Mouse (Mus musculus) layer of hippocampus, adult 9-11 months (tissue): ENCODE data around the gene Maz.

Experiments used
- DNase-seq: peaks from one replicate; pipeline ENCODE4 v3.0.0; 2022

Maz gene

DNA sequence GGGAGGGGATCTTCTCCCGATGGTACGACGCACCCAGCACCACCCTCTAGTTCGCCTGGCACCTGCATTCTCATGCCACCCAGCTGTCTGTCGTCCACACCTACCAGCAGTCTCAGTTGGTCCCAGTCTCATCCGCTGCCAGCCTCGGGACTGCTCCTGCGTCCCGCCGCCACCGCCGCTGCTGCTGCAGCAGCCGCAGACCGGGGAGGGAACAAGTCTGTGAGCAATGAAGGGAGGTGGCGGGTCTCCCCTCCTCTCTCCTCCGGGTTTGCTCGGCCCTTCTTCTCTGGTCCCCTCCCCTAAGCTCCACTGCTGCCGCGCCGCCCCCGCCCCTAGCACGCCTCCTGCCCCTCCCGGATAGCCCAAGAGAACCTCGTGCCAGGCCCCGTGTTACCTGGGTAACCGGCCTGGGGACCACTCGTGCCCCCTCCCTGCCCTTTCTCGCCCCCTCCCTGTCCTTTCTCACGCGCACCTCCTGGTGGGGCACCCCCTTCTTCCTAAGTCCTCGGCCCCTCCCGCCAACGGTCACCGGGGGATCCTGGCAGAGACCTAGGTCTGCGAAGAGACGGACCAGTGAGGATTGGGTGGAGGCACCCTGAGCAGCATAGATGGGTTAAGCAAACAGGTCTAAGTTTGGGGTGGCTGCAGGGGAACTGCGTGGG is 5.8 kb downstream of the Maz start, which contains the start of the genes Gm42742 and Prrt2:
Gm42742 (minus strand) TSS at position 197 of the 662 bp plus-strand sequence.
Prrt2 (minus strand) TSS at position 311 of the 662 bp plus-strand sequence.
- DNase-seq = peak; percentile 78

DNA sequence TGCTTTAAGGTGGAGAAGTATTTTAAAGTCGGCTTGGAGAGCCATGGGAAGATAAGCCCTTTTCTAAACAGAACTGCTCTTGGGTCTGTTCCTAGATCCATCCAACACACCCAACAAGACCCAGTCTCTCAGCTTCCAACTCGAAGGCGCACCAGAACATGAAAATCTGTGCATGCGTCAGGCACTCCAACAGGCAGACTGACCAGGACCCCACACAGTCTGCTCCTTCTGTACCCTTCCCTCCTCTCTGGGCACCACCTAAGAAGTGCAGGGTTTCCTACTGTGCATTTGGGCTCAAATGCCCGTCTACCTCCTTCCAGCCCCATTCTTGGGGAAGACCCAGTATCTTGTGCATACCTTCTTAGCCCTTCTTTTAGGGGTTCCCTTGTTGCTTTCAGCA is 6.3 kb downstream of the Maz start:
- no peak for DNase-seq

DNA sequence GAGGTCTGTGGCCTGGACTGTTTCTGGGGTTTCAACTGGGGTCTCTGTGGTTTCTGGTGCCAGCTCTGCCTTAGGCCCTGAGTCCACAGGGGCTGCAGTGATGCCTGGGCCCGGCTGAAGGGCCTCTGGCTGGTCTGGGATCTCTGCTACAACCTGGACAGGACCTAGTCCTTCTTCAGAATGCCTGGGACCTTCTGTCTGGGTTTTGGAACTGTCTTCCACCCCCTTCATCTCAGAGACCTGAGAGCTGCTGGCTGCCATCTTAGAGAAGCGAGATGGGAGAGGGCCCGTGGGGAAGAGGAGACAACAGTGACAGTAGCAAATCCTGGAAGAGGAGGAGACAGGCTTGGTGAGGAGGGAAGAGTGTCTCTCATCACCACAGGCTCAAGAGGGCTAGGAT is 6.8 kb downstream of the Maz start:
- DNase-seq = no peak

DNA sequence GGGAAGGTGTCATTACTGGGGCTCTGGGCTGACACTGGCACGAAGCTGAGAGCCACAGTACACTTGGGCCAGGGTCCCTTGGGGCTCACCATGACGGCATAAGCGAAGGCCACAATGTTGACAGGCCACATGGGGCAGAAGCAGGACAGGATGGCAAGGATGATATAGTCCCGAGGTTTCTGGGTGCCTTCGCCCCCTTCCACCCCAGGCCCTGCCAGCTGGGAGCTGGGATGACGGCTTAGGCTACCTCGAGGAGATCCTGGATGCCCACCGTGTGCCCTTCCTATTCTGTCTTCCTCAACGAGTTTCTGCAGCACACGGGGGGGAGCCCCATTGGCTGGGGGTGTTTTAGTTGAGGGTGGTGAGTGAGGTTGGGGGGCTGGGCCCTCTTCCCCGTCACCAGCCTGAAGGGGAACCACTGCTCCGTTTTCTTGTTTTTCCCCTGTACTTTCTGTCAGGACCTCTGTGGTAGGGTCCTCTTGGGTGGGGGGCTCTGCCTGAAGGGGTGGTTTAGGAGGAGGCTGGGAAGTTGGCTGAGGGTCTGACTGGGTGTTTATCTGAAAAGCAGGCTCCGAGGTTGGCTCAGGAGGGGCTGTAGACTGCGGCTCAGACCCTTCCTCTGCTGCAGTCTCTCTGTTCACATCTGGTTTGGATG is 7.4 kb downstream of the Maz start:
- no peak for DNase-seq

DNA sequence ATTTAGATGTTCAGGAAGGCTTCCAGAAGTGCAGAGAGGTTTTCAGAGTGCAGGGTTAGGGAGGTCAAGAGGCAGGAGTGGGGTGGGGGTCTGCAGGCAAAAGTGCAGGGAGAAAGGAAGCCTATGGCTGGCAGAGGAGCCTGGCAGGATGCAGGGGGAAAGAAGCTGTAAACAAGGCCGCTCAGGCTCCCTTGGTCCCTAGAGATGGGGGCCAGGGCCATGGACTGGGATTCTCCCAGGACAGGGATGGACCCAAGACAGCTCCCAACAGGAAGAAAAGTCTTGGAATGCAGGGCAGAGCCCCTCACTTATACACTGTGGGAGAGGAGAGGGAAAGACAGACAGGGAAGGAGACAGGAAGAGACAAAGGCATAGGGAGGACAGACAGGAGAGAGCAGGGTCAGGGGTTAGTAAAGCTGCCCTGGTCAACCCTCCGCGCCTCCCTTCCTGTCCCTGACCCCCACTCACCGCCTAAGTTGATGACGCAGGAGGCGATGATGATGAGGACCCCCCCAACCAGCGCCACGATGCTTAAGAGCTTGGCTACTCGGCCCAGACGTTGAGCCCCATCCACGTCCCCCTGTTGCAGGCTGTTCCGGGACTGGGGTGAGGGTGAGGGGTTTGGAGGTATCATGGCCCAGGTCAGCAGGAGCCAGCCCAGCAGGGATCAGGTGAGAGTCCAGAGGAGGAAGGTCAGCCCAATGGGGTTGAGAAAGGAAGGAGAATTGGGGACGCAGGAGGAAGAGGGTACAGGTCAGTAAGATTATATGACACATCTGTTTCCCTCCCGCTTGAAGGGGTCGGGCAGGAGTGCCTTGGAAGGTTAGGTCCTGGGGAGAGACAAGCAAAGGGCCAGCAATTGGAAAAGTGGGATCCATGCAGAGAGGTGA is 8.2 kb downstream of the Maz start:
- DNase-seq = no peak

DNA sequence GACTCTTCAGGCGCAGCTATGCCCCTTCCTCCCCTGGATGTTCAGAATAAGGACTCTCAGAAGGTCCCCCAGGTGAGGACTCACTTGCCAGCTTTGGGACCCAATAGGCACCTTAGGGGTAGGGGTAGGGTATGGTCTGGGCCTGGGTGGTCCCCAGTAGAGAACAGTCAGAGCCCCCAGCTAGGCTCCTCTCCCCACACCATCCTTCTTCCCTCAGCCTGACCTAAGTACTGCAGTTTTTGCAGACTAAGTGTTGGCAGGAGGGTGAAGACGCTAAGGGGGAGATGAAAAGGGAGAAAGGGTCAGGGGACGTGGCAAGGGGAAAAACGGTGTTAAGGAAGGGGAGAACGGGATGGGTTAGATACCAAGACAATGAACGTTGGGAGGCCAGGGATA is 8.9 kb downstream of the Maz start:
- DNase-seq = no peak

DNA sequence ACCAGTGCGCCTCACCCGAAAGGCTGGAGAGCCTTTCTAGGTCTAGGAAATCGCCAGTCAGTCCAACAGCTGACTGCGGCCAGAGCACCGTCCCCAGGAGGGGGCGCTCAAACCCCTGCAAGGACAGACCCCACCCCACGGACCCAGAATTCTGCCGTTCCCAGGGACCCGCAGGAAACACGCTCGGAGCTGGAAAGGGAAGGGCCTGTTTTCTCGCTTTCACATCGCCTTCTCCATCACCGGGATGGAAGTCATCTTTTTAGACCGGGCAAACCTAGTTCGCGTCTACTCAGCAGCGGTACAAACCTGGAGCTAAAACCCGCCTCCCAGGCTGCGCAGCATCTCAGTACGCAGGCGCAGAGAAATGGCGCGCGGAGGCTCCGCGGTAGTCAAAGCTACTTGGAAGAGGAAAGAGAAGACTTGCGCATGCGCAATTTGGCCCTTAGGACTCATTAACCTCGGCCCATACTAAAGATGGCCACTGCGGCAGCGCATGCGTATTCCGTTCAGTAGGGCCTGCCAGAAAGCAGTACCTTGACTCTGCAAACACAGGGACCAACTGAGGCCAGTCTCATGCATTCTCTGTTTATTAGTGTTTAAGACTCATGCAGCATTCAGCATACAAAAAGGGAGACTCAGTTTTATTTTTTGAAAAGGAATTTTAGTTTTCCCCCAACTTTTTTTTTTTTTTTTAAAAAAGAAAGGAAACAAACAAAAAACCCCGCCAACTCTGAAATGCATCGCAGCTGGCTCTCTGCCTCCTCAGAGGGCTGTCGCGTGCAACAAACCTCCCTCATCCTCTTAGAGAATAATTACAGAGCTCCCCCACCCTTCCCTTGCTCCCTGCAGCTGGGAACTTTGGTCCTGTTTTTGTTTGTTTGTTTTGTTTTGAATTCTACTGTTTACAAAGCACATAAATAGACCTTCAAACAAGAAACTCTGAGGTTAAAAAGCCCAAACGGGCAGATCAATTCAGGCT is 9.6 kb downstream of the Maz start, which contains the start of gene Pagr1a:
Pagr1a (minus strand) TSS at position 382 of the 979 bp plus-strand sequence.
- DNase-seq = peak; percentile 98

DNA sequence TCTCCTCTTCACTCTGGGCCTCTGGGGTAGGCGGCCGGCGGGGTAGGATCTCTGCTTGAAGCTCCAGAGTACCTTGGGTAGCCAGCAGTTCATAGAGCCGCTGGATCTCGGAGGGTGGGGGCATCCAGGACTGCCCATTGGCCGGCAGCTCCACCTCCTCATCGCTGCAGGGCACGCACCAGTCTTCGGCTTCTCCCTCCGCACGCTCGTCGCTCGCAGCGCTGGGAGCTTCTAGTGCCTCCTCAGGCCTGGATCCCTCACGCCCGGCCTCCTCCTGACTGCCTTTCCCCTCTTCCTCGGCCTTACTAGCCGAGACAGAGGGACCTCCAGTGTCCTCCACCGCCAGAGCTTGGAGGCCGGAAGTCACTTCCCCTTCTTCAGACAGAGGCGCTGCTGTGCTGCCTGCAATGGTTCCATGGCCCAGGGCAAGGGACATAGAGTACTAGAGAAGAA is 10.3 kb downstream of the Maz start:
- DNase-seq = no peak

DNA sequence TGATC is 10.6 kb downstream of the Maz start, which contains the start of gene Pagr1b:
Pagr1b (minus strand) TSS at position 4 of the 5 bp plus-strand sequence.
- no peak for DNase-seq

DNA sequence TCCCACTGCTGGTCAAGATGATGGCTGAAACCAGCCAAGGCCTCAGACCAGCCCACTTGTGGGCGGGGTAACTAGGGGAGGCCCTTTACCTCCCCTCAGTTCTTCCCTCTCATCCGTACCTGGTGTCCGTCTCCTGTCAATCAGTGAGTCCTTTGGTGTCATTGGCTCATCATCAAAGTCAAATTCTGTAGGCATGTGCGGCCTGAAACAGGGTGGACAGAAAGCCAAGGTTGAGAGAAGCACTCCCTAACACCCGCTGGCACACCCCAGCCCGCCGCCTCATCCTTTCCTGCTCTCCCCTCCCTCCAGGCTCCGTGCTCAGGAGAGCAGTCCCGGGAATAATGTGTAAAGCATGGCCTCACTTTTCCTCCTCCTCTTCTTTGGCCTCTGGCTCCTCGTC is 10.8 kb downstream of the Maz start:
- no peak for DNase-seq

DNA sequence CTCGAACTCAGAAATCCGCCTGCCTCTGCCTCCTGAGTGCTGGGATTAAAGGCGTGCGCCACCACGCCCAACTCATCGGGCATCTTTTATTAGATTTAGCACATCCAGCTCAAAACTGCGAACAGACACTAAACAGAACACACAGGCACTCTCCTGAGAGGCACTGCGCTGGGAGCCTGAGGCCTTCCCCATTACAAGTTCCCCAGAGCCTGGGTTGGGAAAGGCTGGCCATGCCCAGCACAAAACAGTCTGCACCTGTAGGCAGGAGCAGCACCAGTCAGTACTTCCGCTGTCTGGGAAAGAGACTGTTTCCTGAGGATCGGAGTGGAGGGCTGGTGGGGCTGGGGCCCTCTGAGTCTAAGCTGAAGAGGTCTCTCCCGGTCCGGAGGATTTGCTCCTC is 11.8 kb downstream of the Maz start:
- DNase-seq = no peak

DNA sequence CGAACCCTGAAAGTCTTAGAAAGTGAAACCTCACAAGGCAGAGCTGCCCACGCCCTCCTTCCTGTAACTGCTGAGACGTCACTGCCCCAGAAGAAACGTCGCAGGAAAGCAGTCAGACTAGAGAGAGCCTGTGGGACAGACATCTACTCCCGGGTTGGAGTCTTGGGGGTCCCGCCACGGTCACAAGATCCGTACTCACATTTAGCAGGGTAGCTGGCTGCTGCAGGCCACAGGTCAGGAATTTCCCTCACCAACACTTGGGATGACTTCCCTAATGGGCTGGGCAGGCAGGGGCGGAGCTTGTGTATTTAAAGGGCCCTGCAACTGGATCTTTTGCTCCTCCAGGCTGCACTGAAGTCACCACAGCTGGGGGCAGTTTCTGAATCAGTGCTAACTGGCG is 12.5 kb downstream of the Maz start, which contains the start of gene Mvp:
Mvp (minus strand) TSS at position 302 of the 400 bp plus-strand sequence.
- DNase-seq = no peak

DNA sequence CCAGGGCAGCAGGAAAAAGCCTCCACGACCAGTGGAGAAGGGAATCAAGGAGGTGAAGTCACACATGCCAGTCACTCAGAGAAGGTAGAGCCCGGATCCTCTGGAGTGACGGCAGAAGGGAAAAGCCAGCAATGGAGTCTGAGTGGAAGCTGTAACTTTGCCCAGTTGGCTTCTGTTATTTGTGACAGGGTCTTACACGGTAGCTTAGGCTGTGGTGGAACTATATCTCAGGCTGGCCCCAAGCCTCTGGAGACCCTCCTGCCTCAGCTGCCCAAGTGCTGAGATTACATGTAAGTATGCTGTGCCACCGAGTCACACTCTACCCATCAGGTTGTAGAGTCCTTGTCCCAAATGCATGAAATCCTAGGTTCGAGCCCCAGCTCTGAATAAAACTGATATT is 13.5 kb downstream of the Maz start:
- no peak for DNase-seq

DNA sequence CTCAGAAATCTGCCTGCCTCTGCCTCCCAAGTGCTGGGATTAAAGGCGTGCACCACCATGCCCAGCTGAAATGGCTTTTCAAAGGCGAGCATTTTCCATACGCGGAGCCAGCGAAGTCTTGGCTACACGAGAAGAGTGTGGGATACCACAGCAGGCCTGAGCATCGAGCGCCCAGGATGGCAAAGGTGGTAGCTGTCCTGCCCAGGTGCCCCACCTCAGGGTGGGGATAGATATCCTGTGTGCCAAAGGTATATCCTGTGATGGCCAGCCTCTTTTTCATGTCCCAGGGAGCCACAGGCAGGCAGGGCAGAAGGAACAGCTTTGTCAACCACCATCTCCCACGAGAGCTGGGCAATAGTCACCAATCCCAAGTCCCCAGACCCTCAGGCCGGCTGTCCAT is 14.0 kb downstream of the Maz start:
- DNase-seq = no peak

DNA sequence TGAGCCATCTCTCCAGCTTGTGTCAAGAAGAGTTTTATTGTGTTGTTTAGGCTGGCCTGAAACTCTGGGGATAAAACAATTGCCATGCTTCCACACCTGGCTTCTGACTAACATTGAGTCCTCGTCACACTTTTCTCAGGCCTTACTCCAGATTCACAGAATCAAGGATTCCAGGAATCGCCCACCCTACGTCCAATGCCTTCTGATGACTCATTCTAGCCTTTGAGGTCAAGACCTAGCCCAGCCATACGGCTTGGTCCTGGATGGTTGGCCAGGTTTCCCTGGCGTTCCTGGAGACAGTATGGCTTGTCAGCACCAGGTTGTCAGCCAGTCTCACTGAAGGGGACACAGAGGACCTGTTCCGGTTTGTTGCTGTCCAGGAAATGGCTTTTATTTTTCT is 14.5 kb downstream of the Maz start:
- no peak for DNase-seq

DNA sequence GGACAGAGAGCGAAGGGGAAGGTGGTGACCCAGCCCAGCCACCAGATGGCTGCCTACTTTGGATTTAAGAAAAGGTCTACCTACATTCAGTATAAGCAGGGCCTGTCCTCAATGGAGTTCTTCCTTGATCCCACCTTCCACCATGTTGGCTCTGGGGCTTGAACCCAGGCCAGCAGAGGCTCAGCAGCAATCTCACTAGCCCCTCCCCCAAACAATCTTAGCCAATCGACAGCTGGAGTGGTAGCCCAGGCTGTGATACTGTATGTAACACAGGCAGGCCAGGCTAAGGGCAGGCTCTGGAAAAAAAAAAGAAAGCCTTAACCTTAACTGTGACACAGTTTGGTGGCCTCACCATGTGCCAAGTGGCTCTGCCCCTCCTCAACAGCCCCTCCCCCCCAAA is 15.1 kb downstream of the Maz start:
- DNase-seq = no peak

DNA sequence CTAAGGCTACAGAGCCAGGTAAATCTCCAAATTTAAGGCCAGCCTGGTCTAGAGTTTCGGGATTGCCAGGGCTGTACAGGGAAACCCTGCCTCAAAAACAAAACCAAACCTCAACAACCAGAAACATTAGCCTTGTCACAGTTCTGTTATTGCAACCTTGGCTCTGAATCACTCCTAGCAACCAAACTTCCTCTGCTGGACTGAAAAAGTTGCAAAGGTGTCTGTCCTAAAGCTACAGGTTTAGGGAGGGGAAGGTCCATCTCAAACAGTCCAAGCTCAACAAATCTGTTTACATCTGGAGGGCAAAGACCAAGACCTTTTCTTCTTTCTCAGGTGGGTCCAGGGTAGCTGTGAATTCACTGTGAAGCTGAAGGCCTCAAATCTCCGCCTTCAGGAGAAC is 15.8 kb downstream of the Maz start:
- DNase-seq = no peak

DNA sequence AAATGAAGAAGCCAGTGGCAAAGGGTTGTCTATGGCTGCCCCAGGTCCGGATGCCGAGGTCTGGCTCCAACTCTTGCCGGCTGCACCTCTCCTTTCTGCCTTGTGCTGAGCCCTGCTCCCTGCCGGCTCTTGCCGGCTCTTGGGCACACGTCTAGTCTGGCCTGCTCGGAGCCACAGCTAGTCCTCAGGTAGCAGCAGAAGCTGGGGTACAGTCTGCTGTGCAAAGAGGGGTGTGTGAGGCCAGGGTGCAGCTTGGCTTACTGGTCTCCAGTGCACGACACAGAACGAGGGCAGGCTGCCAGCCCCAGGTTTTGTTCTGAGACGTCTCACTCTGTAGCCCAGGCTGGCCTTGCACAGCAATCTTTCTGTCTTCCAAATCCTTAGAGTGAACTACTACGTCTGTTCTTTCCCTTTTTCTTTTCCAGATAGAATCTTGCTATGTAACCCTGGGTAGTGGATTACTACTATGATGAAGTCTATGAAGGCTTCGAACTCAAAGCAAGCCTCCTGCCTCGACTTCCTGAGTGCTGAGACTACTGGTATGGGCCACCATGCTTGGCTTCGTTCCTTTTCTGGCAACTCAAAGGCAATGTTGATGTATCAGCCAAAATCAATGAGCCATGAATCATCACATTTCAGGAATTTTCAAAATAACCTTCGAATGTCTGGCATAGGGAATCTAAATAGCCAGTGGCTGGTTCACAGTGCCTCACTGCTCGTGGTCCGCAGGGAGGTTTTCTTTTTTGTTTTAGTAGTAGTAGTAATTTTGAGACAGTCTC is 17.3 kb downstream of the Maz start:
- DNase-seq = no peak

DNA sequence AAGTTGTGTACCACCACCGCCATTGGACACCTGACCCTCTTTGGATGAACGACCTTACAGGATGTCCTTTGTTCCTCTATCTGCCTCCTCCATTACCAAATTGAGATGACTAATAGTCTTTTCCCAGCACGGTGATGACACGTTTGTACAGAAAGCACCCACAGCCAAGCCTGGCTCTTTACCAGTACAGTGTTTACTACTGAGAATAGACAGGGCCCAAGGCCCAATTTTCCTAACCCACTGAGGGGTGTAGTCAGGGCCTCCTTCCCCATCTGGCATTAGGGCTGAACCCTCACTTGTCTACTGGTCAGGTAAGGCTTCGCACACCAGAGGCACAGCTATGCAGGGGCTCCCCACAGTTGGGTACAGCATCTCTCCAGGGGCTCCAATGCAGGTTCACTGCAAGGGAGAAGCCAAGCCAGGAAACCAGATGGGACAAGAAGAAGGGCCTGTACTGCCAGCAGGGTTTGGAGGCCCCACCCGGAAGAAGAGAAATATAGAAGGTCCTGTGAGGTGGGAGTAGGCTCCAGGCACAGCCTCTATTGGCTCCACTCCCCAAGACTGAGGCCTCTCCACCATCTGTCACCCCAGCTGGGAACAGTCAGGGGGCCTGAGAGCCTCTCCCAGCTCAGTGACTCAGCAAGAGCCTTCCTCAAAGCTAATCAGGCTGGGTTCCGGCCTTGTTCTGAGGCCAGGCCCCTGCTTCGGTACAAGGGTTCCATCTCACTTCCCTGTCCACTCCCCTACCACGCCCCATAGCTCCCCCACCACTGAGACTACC is 18.4 kb downstream of the Maz start:
- DNase-seq = peak; percentile 93

DNA sequence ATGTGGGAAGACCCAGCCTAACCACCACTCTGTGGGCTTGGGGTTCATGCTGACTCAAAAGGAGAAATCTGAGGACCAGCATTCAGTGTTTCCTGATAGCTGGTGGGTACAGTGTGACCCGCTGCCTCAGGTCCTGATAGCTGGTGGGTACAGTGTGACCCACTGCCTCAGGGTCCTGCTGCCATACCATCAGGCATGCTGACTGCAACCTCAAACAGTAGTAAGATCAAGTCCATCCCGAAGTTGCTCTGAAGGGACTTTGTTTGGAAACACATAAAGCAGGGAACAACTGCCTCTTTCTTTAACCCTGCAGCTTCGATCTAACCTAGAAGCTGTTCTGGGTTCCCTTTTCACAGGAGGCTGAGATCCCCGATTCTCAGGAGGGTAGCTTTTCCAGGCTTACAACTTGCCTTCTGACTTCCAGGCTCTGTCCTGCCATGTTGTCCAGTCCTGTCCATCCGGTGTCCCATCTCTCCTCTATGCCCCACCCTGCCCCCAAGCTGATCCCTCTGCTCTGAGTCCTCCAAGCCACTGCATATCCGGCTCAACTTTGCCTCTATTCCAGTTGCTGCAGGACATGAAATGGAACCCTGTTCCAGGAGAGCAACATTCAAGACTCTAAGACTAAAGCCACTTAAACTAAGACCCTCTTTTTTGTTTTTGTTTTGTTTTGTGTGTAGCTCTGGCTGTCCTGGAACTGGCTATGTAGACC is 19.4 kb downstream of the Maz start:
- DNase-seq = no peak
